Mouse (Mus musculus): ENCODE measurements at regions not wholly inside any gene's neighbourhood (a gene's known extent, or its start where the extent isn't known, plus 50 kb on each side); places are given as distances from the start of the nearest gene placed in this dataset.

- WGBS: 92% methylated on average over 7 of the region's 7 CpGs
- Histone ChIP-seq H3K79me2 (ENCODE audit: control insufficient read depth, insufficient read depth, low read length) (no peaks in the 10 kb centered on the region), H3K4me1 (ENCODE audit: control insufficient read depth, insufficient read depth, low read length) (no peaks in the 10 kb centered on the region), H3K4me3 (ENCODE audit: insufficient read depth, low read depth, low read length) (no peak overlapping the region), H3K9ac (ENCODE audit: low read depth, low read length) (no peak overlapping the region), H3K27ac (replicated peaks; ENCODE audit: insufficient read depth, low read depth, low read length) (no peak overlapping the region), H3K27me3 (ENCODE audit: control insufficient read depth, insufficient read depth, low read length) (no peaks in the 10 kb centered on the region), H3K36me3 (ENCODE audit: control insufficient read depth, insufficient read depth, low read length) (no peaks in the 10 kb centered on the region)
- TF ChIP-seq CTCF (IDR thresholded peaks at IDR 0.05; ENCODE audit: low read depth, low read length): no peak
- no peak for DNase-seq (ENCODE audit: extremely low read depth, low read depth, low spot score)
Measured at GRCm38 (mm10) chr14:120170733-120171132, 104.7 kb upstream of the Mbnl2 start.

- H3K36me3 ChIP-seq (ENCODE audit: control insufficient read depth, insufficient read depth, low read length): no peaks in the 10 kb centered on the region
- no peak overlapping the region for H3K4me3 ChIP-seq (ENCODE audit: insufficient read depth, low read depth, low read length)
- no peak overlapping the region for H3K27ac ChIP-seq (replicated peaks; ENCODE audit: insufficient read depth, low read depth, low read length)
- H3K4me1 ChIP-seq (ENCODE audit: control insufficient read depth, insufficient read depth, low read length): no peaks in the 10 kb centered on the region
- WGBS: 70% methylated on average over 4 of the region's 4 CpGs
- H3K27me3 ChIP-seq (ENCODE audit: control insufficient read depth, insufficient read depth, low read length): no peaks in the 10 kb centered on the region
- no peak for TF ChIP-seq POLR2A (IDR thresholded peaks at IDR 0.05; ENCODE audit: extremely low read depth, insufficient read depth, low read length)
- TF ChIP-seq CTCF (IDR thresholded peaks at IDR 0.05; ENCODE audit: low read depth, low read length): no peak
- H3K9ac ChIP-seq (ENCODE audit: low read depth, low read length): no peak overlapping the region
- no peak for DNase-seq (ENCODE audit: extremely low read depth, low read depth, low spot score)
- H3K79me2 ChIP-seq (ENCODE audit: control insufficient read depth, insufficient read depth, low read length): no peaks in the 10 kb centered on the region
Measured at GRCm38 (mm10) chr14:120172058-120172457, 103.4 kb upstream of the Mbnl2 start.

- Histone ChIP-seq H3K27me3 (ENCODE audit: control insufficient read depth, insufficient read depth, low read length) (no peaks in the 10 kb centered on the region), H3K27ac (replicated peaks; ENCODE audit: insufficient read depth, low read depth, low read length) (no peak overlapping the region), H3K36me3 (ENCODE audit: control insufficient read depth, insufficient read depth, low read length) (no peaks in the 10 kb centered on the region), H3K79me2 (ENCODE audit: control insufficient read depth, insufficient read depth, low read length) (no peaks in the 10 kb centered on the region), H3K4me3 (ENCODE audit: insufficient read depth, low read depth, low read length) (no peak overlapping the region), H3K4me1 (ENCODE audit: control insufficient read depth, insufficient read depth, low read length) (no peaks in the 10 kb centered on the region), H3K9ac (ENCODE audit: low read depth, low read length) (no peak overlapping the region)
- no peak for TF ChIP-seq CTCF (IDR thresholded peaks at IDR 0.05; ENCODE audit: low read depth, low read length)
- TF ChIP-seq POLR2A (IDR thresholded peaks at IDR 0.05; ENCODE audit: extremely low read depth, insufficient read depth, low read length): no peak
- WGBS: 91% methylated on average over 8 of the region's 8 CpGs
- DNase-seq (ENCODE audit: extremely low read depth, low read depth, low spot score): no peak
Measured at GRCm38 (mm10) chr14:120172844-120173243, 102.6 kb upstream of the Mbnl2 start.

GRCm38 (mm10) chr14:120174615-120175014 is 100.9 kb upstream of the Mbnl2 start:
- 63% methylated on average over 5 of the region's 5 CpGs for WGBS
- no peaks in the 10 kb centered on the region for H3K36me3 ChIP-seq (ENCODE audit: control insufficient read depth, insufficient read depth, low read length)
- no peak for DNase-seq (ENCODE audit: extremely low read depth, low read depth, low spot score)
- H3K79me2 ChIP-seq (ENCODE audit: control insufficient read depth, insufficient read depth, low read length): no peaks in the 10 kb centered on the region
- H3K9ac ChIP-seq (ENCODE audit: low read depth, low read length): no peak overlapping the region
- no peak overlapping the region for H3K27ac ChIP-seq (replicated peaks; ENCODE audit: insufficient read depth, low read depth, low read length)
- H3K4me1 ChIP-seq (ENCODE audit: control insufficient read depth, insufficient read depth, low read length): no peaks in the 10 kb centered on the region
- H3K27me3 ChIP-seq (ENCODE audit: control insufficient read depth, insufficient read depth, low read length): no peaks in the 10 kb centered on the region
- no peak overlapping the region for H3K4me3 ChIP-seq (ENCODE audit: insufficient read depth, low read depth, low read length)
- no peak for TF ChIP-seq POLR2A (IDR thresholded peaks at IDR 0.05; ENCODE audit: extremely low read depth, insufficient read depth, low read length)
- TF ChIP-seq CTCF (IDR thresholded peaks at IDR 0.05; ENCODE audit: low read depth, low read length): no peak

- no peak overlapping the region for H3K9ac ChIP-seq (ENCODE audit: low read depth, low read length)
- DNase-seq (ENCODE audit: extremely low read depth, low read depth, low spot score): no peak
- no peaks in the 10 kb centered on the region for H3K79me2 ChIP-seq (ENCODE audit: control insufficient read depth, insufficient read depth, low read length)
- H3K4me1 ChIP-seq (ENCODE audit: control insufficient read depth, insufficient read depth, low read length): no peaks in the 10 kb centered on the region
- no peaks in the 10 kb centered on the region for H3K36me3 ChIP-seq (ENCODE audit: control insufficient read depth, insufficient read depth, low read length)
- TF ChIP-seq POLR2A (IDR thresholded peaks at IDR 0.05; ENCODE audit: extremely low read depth, insufficient read depth, low read length): no peak
- no peak for TF ChIP-seq CTCF (IDR thresholded peaks at IDR 0.05; ENCODE audit: low read depth, low read length)
- H3K27ac ChIP-seq (replicated peaks; ENCODE audit: insufficient read depth, low read depth, low read length): no peak overlapping the region
- no peak overlapping the region for H3K4me3 ChIP-seq (ENCODE audit: insufficient read depth, low read depth, low read length)
- 10% methylated on average over 1 of the region's 1 CpGs for WGBS
- no peaks in the 10 kb centered on the region for H3K27me3 ChIP-seq (ENCODE audit: control insufficient read depth, insufficient read depth, low read length)
Measured at GRCm38 (mm10) chr14:120195218-120195617, 80.3 kb upstream of the Mbnl2 start.

- 86% methylated on average over 3 of the region's 3 CpGs for WGBS
- DNase-seq (ENCODE audit: extremely low read depth, low read depth, low spot score): no peak
- H3K79me2 ChIP-seq (ENCODE audit: control insufficient read depth, insufficient read depth, low read length): no peaks in the 10 kb centered on the region
- no peaks in the 10 kb centered on the region for H3K36me3 ChIP-seq (ENCODE audit: control insufficient read depth, insufficient read depth, low read length)
- no peaks in the 10 kb centered on the region for H3K4me1 ChIP-seq (ENCODE audit: control insufficient read depth, insufficient read depth, low read length)
- no peak overlapping the region for H3K27ac ChIP-seq (replicated peaks; ENCODE audit: insufficient read depth, low read depth, low read length)
- H3K9ac ChIP-seq (ENCODE audit: low read depth, low read length): no peak overlapping the region
- no peak overlapping the region for H3K4me3 ChIP-seq (ENCODE audit: insufficient read depth, low read depth, low read length)
- TF ChIP-seq CTCF (IDR thresholded peaks at IDR 0.05; ENCODE audit: low read depth, low read length) (no peak), POLR2A (IDR thresholded peaks at IDR 0.05; ENCODE audit: extremely low read depth, insufficient read depth, low read length) (no peak)
- no peaks in the 10 kb centered on the region for H3K27me3 ChIP-seq (ENCODE audit: control insufficient read depth, insufficient read depth, low read length)
Measured at GRCm38 (mm10) chr14:120211741-120212140, 63.7 kb upstream of the Mbnl2 start.

Measured in liver, adult 2 months (tissue).